ENCODE assay signal across 8 mouse cellular contexts in genomic region chr11:63924286-63924930, GRCm38 (mm10). TPM values are rescaled to one million over a fixed set of nuclear protein-coding genes. Genes with fewer than 3 reads are reported as not detected.
A peak's percentile ranks its signal among the peaks of the same experiment; 100 is the strongest.
DNase-seq lines count a peak whose midpoint lies in the region; ATAC-seq and TF ChIP-seq lines count a peak whose summit lies in the region.

No protein-coding gene starts in this region.

- H3K4me3 ChIP-seq in midbrain, embryonic 11.5 days (ENCODE audit: low read depth, low read length): no peak overlapping the region
- no peak overlapping the region for H3K4me3 ChIP-seq in midbrain, embryonic 16.5 days (ENCODE audit: low read depth, low read length)
- peak overlapping the region; percentile 8 for H3K4me3 ChIP-seq in limb, embryonic 15.5 days
- H3K4me3 ChIP-seq in thymus, adult 2 months (ENCODE audit: control insufficient read depth, insufficient read depth, low read length): peak overlapping the region; percentile 11; the same call in 1 of the 2 replicates

- no peaks in the 10 kb centered on the region for H3K9me3 ChIP-seq in midbrain, embryonic 11.5 days (ENCODE audit: control insufficient read depth, low read length)
- no peaks in the 10 kb centered on the region for H3K9me3 ChIP-seq in midbrain, embryonic 16.5 days (replicated peaks; ENCODE audit: control insufficient read depth, low read length, poor library complexity, severe bottlenecking)
- no peaks in the 10 kb centered on the region for H3K9me3 ChIP-seq in limb, embryonic 15.5 days

- no peak overlapping the region for H3K9ac ChIP-seq in midbrain, embryonic 11.5 days (ENCODE audit: low read length)
- no peak overlapping the region for H3K9ac ChIP-seq in midbrain, embryonic 16.5 days (ENCODE audit: low read depth, low read length)
- no peak overlapping the region for H3K9ac ChIP-seq in limb, embryonic 15.5 days

- H3K4me1 ChIP-seq in midbrain, embryonic 11.5 days (ENCODE audit: control insufficient read depth, insufficient read depth, low read length): peaks cover 22% of the 10 kb centered on the region
- peaks cover 27% of the 10 kb centered on the region for H3K4me1 ChIP-seq in midbrain, embryonic 16.5 days (ENCODE audit: control insufficient read depth, insufficient read depth, low read length)
- peaks cover 61% of the 10 kb centered on the region for H3K4me1 ChIP-seq in limb, embryonic 15.5 days
- H3K4me1 ChIP-seq in thymus, adult 2 months (replicated peaks; ENCODE audit: control insufficient read depth, insufficient read depth, low read length): peaks cover 25% of the 10 kb centered on the region

- ATAC-seq in CD4-positive, CD25-positive, alpha-beta regulatory T cell, adult 4 months: no peak
- no peak for ATAC-seq in midbrain, embryonic 11.5 days (ENCODE audit: low FRiP score)
- ATAC-seq in midbrain, embryonic 16.5 days: no peak
- ATAC-seq in limb, embryonic 15.5 days (ENCODE audit: insufficient number of reproducible peaks, low FRiP score, low TSS enrichment, low read depth): no peak

- DNase-seq in CD4-positive, CD25-positive, alpha-beta regulatory T cell, adult 2 months (ENCODE audit: low read depth, low spot score): peak; percentile 54
- DNase-seq in midbrain, embryonic 11.5 days (ENCODE audit: low spot score, missing footprints): peak; percentile 95
- peak; percentile 16 for DNase-seq in thymus, adult 2 months
- no peak for DNase-seq in cerebellum, adult 11-12 months
- no peak for DNase-seq in layer of hippocampus, postnatal 14 days (ENCODE audit: low spot score in 2 of 2)

- H3K27ac ChIP-seq in midbrain, embryonic 11.5 days (ENCODE audit: low read depth, low read length): no peak overlapping the region
- no peak overlapping the region for H3K27ac ChIP-seq in midbrain, embryonic 16.5 days (ENCODE audit: low read length)
- no peak overlapping the region for H3K27ac ChIP-seq in limb, embryonic 15.5 days
- no peak overlapping the region for H3K27ac ChIP-seq in thymus, adult 2 months (ENCODE audit: control insufficient read depth, insufficient read depth, low read length)

- peaks cover 26% of the 10 kb centered on the region for H3K27me3 ChIP-seq in midbrain, embryonic 11.5 days (ENCODE audit: control insufficient read depth, insufficient read depth, low read length)
- peaks cover 32% of the 10 kb centered on the region for H3K27me3 ChIP-seq in midbrain, embryonic 16.5 days (ENCODE audit: control insufficient read depth, insufficient read depth, low read depth, low read length)
- peaks cover 50% of the 10 kb centered on the region for H3K27me3 ChIP-seq in limb, embryonic 15.5 days
- peaks cover 22% of the 10 kb centered on the region for H3K27me3 ChIP-seq in thymus, adult 2 months (ENCODE audit: control insufficient read depth, insufficient read depth, low read length)

- H3K4me2 ChIP-seq in midbrain, embryonic 11.5 days: peak overlapping the region; percentile 10
- no peak overlapping the region for H3K4me2 ChIP-seq in midbrain, embryonic 16.5 days (ENCODE audit: low read length)
- H3K4me2 ChIP-seq in limb, embryonic 15.5 days: peak overlapping the region; percentile 93

- no peak for TF ChIP-seq CTCF in thymus, adult 2 months (IDR thresholded peaks at IDR 0.05; ENCODE audit: borderline replicate concordance, control insufficient read depth, extremely low read depth, insufficient read depth, low read length, poor library complexity)

- no peak for TF ChIP-seq POLR2A in thymus, adult 2 months (IDR thresholded peaks at IDR 0.05; ENCODE audit: control insufficient read depth, extremely low read depth, insufficient read depth, low read length, poor library complexity)

- 2% methylated on average over 26 of the region's 26 CpGs for WGBS in midbrain, embryonic 11.5 days
- 8% methylated on average over 26 of the region's 26 CpGs for WGBS in midbrain, embryonic 16.5 days
- WGBS in limb, embryonic 15.5 days: 17% methylated on average over 26 of the region's 26 CpGs
- 8% methylated on average over 26 of the region's 26 CpGs for WGBS in thymus, adult 2 months

- no peaks in the 10 kb centered on the region for H3K36me3 ChIP-seq in midbrain, embryonic 11.5 days (ENCODE audit: control insufficient read depth, insufficient read depth, low read length)
- no peaks in the 10 kb centered on the region for H3K36me3 ChIP-seq in midbrain, embryonic 16.5 days (ENCODE audit: control insufficient read depth, insufficient read depth, low read length)
- no peaks in the 10 kb centered on the region for H3K36me3 ChIP-seq in limb, embryonic 15.5 days
- no peaks in the 10 kb centered on the region for H3K36me3 ChIP-seq in thymus, adult 2 months (ENCODE audit: control insufficient read depth, insufficient read depth, low read length)

RNA-seq across cellular contexts. Expression of gene Hs3st3b1, which starts 2.3 kb away (rescaled TPM):
- 1 to 10 TPM; 1.7 to 2.2 TPM for polyA plus RNA-seq in CD4-positive, CD25-positive, alpha-beta regulatory T cell, adult 4 months (2017; shearing (Covaris generic))
- polyA plus RNA-seq in midbrain, embryonic 11.5 days (2014; fragmentation: Nextera tagmentation; extraction: Ambion mirVana): 17.5 and 18.1 TPM in 2 replicates
- polyA plus RNA-seq in midbrain, embryonic 16.5 days (2015; fragmentation: Nextera tagmentation; extraction: Ambion mirVana): 9.4 and 15.4 TPM in 2 replicates
- 13.4 and 16.6 TPM in 2 replicates for polyA plus RNA-seq in limb, embryonic 15.5 days (2015; fragmentation: Nextera tagmentation; extraction: Ambion mirVana)
- polyA plus RNA-seq in thymus, adult 2 months (2012; rRNA removed): 9.3 and 12.0 TPM in 2 replicates
- under 1 TPM; 0.48 to 0.62 TPM for total RNA-seq in layer of hippocampus, postnatal 14 days (2021)

Comparison
In these comparisons a context has a peak if more than half of its experiments do, and no peak if none do; other contexts are left out.
1. DNase-seq: peak in CD4-positive, CD25-positive, alpha-beta regulatory T cell, adult 2 months (single experiment), midbrain, embryonic 11.5 days (single experiment) and thymus, adult 2 months (single experiment); none in cerebellum, adult 11-12 months (single experiment) and layer of hippocampus, postnatal 14 days (0 of 2).
2. H3K4me3 ChIP-seq: peak in limb, embryonic 15.5 days (single experiment) and thymus, adult 2 months (single experiment); none in midbrain, embryonic 11.5 days (single experiment) and midbrain, embryonic 16.5 days (single experiment).